Mouse (Mus musculus) lung, postnatal 0 days (tissue): ENCODE measurements at regions not wholly inside any gene's neighbourhood (a gene's known extent, or its start where the extent isn't known, plus 50 kb on each side); places are given as distances from the start of the nearest gene placed in this dataset.
A peak's percentile ranks its signal among the peaks of the same experiment; 100 is the strongest.

ENCODE experiments used
- ATAC-seq: fragments of 200-750 bp; cut with Nextera tagmentation; 2 replicates; pipeline ENCODE4 v1.8.0; 2017; ENCODE audit warnings: moderate library complexity
- DNase-seq: peaks from one replicate; pipeline ENCODE4 v3.0.0-alpha.2; 2016; ENCODE audit warnings: low spot score
- H3K27ac ChIP-seq: fragments of 300-500 bp; sonication (generic); 2 replicates; pipeline ENCODE4 v1.5.1; 2014; ENCODE audit warnings: antibody characterized with exemption, mild to moderate bottlenecking, low read length, mixed read lengths
- H3K27me3 ChIP-seq: fragments of 300-500 bp; sonication (generic); replicated peaks from 2 replicates; pipeline ENCODE4 v1.6.1; 2014; ENCODE audit warnings: low read length, mixed read lengths; ENCODE audit not compliant: insufficient read depth
- H3K36me3 ChIP-seq: fragments of 300-500 bp; sonication (generic); 2 replicates; pipeline ENCODE4 v1.6.1; 2014; ENCODE audit warnings: low read length, mixed read lengths; ENCODE audit not compliant: insufficient read depth
- H3K4me1 ChIP-seq: fragments of 300-500 bp; sonication (generic); 2 replicates; pipeline ENCODE4 v1.6.1; 2014; ENCODE audit warnings: antibody characterized with exemption, low read depth, low read length, mixed read lengths; ENCODE audit not compliant: insufficient read depth
- H3K4me2 ChIP-seq: fragments of 300-500 bp; sonication (generic); replicated peaks from 2 replicates; pipeline ENCODE4 v1.6.1; 2014; ENCODE audit warnings: low read depth, mild to moderate bottlenecking, low read length, moderate library complexity, mixed read lengths
- H3K4me3 ChIP-seq: fragments of 300-500 bp; sonication (generic); 2 replicates; pipeline ENCODE4 v1.5.1; 2014; ENCODE audit warnings: low read depth, low read length
- H3K9ac ChIP-seq: fragments of 300-500 bp; sonication (generic); replicated peaks from 2 replicates; pipeline ENCODE4 v1.6.1; 2014; ENCODE audit warnings: low read depth, mild to moderate bottlenecking
- H3K9me3 ChIP-seq: fragments of 300-500 bp; sonication (generic); 2 replicates; pipeline ENCODE4 v1.6.1; 2016; ENCODE audit warnings: low read length, mixed read lengths
- CTCF ChIP-seq: IDR thresholded peaks from 2 replicates; pipeline ENCODE4 v1.5.1; 2016; ENCODE audit warnings: antibody characterized with exemption, mild to moderate bottlenecking
- EP300 ChIP-seq: IDR thresholded peaks from 2 replicates; pipeline ENCODE4 v1.6.1; 2016; ENCODE audit warnings: antibody characterized with exemption, mild to moderate bottlenecking, control low read depth
- WGBS: fragments of 180-500 bp; shearing (Covaris S2); extraction: QIAGEN DNeasy Blood & Tissue Kit; methylation state at CpG from one replicate; pipeline ENCODE4 v1.1.7; 2014; 5-methylcytosine and 5-hydroxymethylcytosine counted together

DNA sequence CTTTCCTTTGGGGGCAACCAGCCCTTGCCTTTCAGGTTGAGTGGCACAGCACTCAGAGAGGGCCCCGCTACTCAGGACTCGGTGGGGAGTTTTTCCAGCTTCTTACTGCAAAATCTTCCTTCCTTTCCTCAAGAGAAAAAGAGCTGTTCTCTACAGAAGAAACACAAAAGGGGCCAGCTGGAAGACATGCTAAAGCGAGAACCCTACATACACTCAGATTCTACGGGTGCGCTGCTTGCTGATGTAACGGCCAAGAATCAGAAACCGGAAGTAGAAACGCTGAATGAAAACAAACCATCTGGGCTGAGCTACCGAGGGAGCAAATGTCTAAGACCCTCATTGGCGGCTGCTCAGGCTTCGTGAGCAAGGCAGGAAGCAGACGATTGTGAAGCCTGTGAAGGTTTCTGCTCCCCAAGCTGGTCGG lies 203.3 kb upstream of the Klf3 start:
- DNase-seq (peak; percentile 68), ATAC-seq (peak; percentile 71)
- 27% methylated on average over 13 of the region's 13 CpGs for WGBS
- peak overlapping the region; percentile 42 for H3K4me2 ChIP-seq
- H3K4me3 ChIP-seq, result 0 out of 2 replicates have a peak overlapping the region, but pooled peaks have one; percentile 1
- no peaks in the 10 kb centered on the region for H3K36me3 ChIP-seq
- no peaks in the 10 kb centered on the region for H3K9me3 ChIP-seq
- H3K27me3 ChIP-seq, result no peaks in the 10 kb centered on the region
- H3K27ac ChIP-seq, result peak overlapping the region; percentile 70
- peaks cover 10% of the 10 kb centered on the region; the same call in 1 of the 2 replicates for H3K4me1 ChIP-seq
- H3K9ac ChIP-seq, result no peak overlapping the region
- TF ChIP-seq CTCF (no peak), EP300 (no peak)

DNA sequence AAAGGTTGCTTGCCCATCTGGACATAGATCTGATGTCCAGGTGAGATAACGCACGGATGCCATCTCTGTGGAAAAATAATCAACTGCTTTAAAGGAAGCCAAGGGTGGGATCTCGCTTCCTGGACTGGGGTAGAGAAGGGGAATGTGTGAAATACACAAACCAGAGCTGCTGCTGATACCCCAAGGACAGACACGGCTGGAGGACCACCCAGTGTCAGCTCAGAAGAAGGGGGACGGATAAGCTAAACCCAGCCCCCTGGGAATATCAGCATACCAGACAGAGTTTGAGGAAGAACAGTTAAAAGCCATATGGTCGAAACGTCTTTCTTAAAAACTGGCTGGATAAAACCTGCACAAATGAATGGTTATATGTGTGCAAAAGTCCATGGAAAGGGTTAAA lies 202.8 kb upstream of the Klf3 start:
- H3K4me1 ChIP-seq, result peaks cover 10% of the 10 kb centered on the region; the same call in 1 of the 2 replicates
- H3K36me3 ChIP-seq, result no peaks in the 10 kb centered on the region
- TF ChIP-seq CTCF (no peak), EP300 (no peak)
- peak overlapping the region; percentile 42 for H3K4me2 ChIP-seq
- H3K27ac ChIP-seq, result no peak overlapping the region
- no peaks in the 10 kb centered on the region for H3K27me3 ChIP-seq
- no peak overlapping the region for H3K9ac ChIP-seq
- 35% methylated on average over 7 of the region's 7 CpGs for WGBS
- H3K9me3 ChIP-seq, result no peaks in the 10 kb centered on the region
- ATAC-seq (0 out of 2 replicates have a peak, but pooled peaks have one; percentile 28), DNase-seq (no peak)
- H3K4me3 ChIP-seq, result no peak overlapping the region

DNA sequence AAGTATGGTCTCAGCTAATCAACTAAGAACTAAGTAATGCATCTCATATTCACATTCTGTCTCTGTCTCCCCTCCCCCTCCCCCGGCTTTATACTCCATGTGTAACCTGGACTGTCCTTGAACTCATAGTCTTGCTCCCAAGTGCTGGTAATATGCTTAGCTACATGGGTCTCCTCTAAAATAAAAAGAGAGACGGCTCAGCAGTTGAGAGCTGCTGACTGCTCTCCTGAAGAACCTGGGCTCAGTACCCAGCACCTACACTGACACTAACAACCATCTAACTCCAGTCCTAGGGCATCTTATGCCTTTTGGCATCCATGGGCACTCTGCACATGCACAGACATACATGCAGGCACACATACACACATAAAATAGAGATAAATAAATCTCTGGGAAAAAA lies 202.4 kb upstream of the Klf3 start:
- Histone ChIP-seq H3K4me2 (no peak overlapping the region), H3K36me3 (no peaks in the 10 kb centered on the region)

DNA sequence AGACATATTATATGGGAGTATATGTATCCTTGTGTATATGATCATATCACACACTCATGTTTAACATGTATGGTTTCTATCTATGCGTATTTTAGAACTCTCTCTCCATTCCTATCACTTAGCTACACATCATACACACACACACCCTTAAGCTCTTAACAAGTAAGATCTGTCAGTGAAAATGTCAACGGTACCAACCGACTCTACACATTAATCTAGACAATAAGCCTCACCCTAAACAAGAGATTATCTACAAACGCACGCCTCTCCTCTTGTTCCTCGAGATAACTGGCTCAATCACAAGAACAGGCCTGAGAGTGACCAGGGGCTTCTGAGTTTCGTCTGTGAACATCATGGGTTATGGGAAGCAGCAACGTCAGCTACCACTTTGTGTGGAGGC lies 201.9 kb upstream of the Klf3 start:
- Histone ChIP-seq H3K27me3 (no peaks in the 10 kb centered on the region), H3K9ac (no peak overlapping the region), H3K27ac (no peak overlapping the region), H3K4me3 (no peak overlapping the region), H3K4me1 (peaks cover 10% of the 10 kb centered on the region; the same call in 1 of the 2 replicates), H3K36me3 (no peaks in the 10 kb centered on the region), H3K9me3 (no peaks in the 10 kb centered on the region), H3K4me2 (no peak overlapping the region)
- no peak for DNase-seq
- WGBS, result 62% methylated on average over 8 of the region's 8 CpGs
- ATAC-seq, result no peak
- TF ChIP-seq EP300 (no peak), CTCF (no peak)

More for the DNA sequence above, 202.4 kb upstream of the Klf3 start:
- Histone ChIP-seq H3K4me1 (peaks cover 10% of the 10 kb centered on the region; the same call in 1 of the 2 replicates), H3K27ac (no peak overlapping the region), H3K9ac (no peak overlapping the region), H3K9me3 (no peaks in the 10 kb centered on the region), H3K27me3 (no peaks in the 10 kb centered on the region), H3K4me3 (no peak overlapping the region)
- DNase-seq, result no peak
- WGBS, result 39% methylated on average over 2 of the region's 2 CpGs
- ATAC-seq, result no peak
- TF ChIP-seq CTCF, result no peak
- no peak for TF ChIP-seq EP300

DNA sequence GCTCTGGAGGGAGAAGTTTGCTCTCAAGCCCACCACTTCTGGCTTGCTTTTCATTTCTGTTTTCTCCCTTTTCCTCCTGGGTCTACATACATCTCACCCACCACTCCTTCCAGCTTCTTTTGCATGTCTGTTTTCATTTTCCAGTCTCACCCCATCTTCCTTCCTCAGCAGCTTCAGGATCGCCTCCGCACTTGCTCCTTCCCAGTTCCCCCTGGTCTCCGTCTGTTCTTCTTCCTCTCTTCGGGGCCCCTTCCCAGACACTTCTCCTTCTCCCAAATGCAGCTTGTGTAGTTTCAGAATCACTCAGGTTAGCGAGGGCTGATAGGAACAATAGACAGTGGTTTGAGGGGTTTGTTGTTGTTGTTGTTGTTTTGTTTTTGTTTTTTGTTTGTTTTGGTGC lies 201.4 kb upstream of the Klf3 start:
- no peak overlapping the region for H3K9ac ChIP-seq
- H3K27me3 ChIP-seq, result no peaks in the 10 kb centered on the region
- ATAC-seq (no peak), DNase-seq (no peak)
- TF ChIP-seq CTCF (no peak), EP300 (no peak)
- no peaks in the 10 kb centered on the region for H3K9me3 ChIP-seq
- H3K4me1 ChIP-seq, result peaks cover 10% of the 10 kb centered on the region; the same call in 1 of the 2 replicates
- 69% methylated on average over 5 of the region's 5 CpGs for WGBS
- H3K4me2 ChIP-seq, result no peak overlapping the region
- H3K36me3 ChIP-seq, result no peaks in the 10 kb centered on the region
- no peak overlapping the region for H3K4me3 ChIP-seq
- H3K27ac ChIP-seq, result no peak overlapping the region

DNA sequence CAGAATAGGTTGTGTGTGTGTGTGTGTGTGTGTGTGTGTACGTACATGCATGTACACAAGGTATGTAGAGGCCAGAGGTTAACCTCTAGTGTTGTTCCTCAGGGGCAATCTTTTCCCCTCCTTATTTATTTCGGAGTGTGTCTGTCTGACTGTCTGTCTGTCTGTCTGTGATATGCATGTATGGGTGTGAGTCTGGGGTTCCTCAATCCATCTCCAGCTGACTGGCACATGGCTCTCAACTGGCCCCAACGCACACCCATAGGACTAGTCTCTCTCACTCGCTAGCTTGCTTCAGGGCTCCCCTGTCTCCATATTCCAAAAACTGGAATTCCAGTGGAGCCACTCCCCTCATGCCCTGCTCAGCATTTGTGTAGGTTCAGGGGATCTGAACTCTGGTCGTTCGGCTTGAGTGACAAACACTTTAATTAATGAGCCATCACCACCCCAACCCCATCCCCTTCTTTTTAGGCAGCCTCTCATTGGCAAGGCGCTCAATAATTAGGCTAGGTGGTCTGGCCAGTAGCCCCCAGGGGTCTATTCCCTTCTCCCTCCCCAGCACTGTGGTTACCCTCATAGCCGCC lies 200.7 kb upstream of the Klf3 start:
- Histone ChIP-seq H3K36me3 (no peaks in the 10 kb centered on the region), H3K9me3 (no peaks in the 10 kb centered on the region), H3K4me2 (no peak overlapping the region), H3K9ac (no peak overlapping the region), H3K27ac (no peak overlapping the region), H3K27me3 (no peaks in the 10 kb centered on the region), H3K4me3 (no peak overlapping the region), H3K4me1 (peaks cover 10% of the 10 kb centered on the region; the same call in 1 of the 2 replicates)
- 89% methylated on average over 8 of the region's 8 CpGs for WGBS
- no peak for DNase-seq
- TF ChIP-seq CTCF, result no peak
- TF ChIP-seq EP300, result no peak
- ATAC-seq, result no peak
